Mouse (Mus musculus) thymus, adult 2 months (tissue): Measurements from ENCODE around the gene Sparc.

ENCODE experiments used
- CTCF ChIP-seq: fragments of 200-500 bp; IDR thresholded peaks from 2 replicates; pipeline ENCODE4 v1.5.1; 2012; ENCODE audit warnings: mild to moderate bottlenecking, control low read depth, low read length, moderate library complexity, borderline replicate concordance; ENCODE audit not compliant: control insufficient read depth, poor library complexity, insufficient read depth; ENCODE audit errors: extremely low read depth
- POLR2A ChIP-seq: fragments of 200-500 bp; IDR thresholded peaks from 2 replicates; pipeline ENCODE4 v1.6.1; 2012; ENCODE audit warnings: mild to moderate bottlenecking, low read length, control low read depth, moderate library complexity; ENCODE audit not compliant: control insufficient read depth, poor library complexity, insufficient read depth; ENCODE audit errors: extremely low read depth

GRCm38 (mm10) chr11:55471467-55471866 is 48.5 kb upstream of the Sparc start:
- TF ChIP-seq CTCF (no peak), POLR2A (no peak)
